Mouse (Mus musculus): ENCODE results near the gene Ppp3ca.

Ppp3ca gene

GRCm38 (mm10) chr3:136951792-136952191 lies 281.9 kb downstream of the Ppp3ca start:
- in situ Hi-C loops (cut with MboI; ENCODE audit: unreplicated experiment in 2 of 2): no loop called here

- in situ Hi-C loops (cut with MboI; ENCODE audit: unreplicated experiment in 2 of 2): no loop called here
These were observed 282.9 kb downstream of the Ppp3ca start for GRCm38 (mm10) chr3:136952822-136953221.

DNA sequence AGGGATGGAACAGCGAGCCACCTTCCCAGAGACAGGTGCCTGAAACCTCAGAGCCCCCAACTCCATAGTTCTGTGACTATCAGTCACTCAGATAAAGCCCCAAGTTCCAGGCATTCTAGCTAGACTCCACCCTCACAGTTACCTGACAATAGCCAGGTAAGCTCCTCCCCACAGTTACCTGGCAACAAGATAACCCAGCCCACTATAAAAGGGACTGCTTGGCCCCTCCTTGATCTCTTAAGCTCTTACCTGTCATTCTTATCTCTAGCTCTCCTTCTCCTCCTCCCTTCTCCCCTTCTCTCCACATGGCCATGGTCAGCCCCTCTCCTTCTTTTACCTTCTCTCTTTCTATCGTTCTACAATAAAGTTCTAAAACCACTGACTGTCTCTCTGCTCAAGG lies 285.1 kb downstream of the Ppp3ca start:
- in situ Hi-C loops (cut with MboI; ENCODE audit: unreplicated experiment in 2 of 2): no loop called here

DNA sequence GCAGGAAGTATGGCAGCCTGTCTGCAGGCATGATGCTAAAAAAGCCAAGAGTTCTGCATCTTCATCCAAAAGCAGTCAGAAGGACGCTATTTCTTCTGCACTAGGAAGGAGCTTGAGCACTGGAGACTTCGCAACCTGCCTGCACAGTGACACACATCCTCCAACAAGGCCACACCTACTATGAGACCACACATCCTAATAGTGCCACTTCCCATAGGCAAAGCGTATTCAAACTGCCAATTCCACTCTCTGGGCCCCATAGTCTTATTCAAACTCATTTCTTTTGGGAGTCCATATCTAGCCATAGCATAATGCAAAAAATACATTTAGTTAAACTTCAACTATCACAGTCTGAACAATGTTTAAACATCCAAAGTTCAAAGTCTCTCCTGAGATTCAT lies 290.4 kb downstream of the Ppp3ca start:
- in situ Hi-C loops (cut with MboI; ENCODE audit: unreplicated experiment in 2 of 2): no loop called here

DNA sequence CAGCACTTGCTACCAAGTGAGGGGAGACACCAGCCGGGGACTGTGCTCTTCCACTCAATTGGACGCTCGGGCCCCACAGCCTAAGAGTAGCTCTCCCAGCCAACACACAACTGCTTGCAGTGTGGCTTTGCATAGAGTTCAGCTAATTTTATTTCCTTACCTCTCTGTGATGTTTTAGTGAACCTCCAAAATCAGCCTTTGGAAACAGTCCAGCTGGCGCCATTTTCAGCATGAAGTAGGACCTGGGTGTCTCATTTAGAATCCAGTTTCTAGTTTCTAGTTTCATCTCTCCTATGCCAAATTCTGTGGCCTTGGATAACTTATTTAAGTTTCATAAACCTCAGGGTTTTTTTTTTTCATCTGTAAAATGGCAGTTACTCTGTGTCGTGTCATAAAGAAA lies 296.9 kb downstream of the Ppp3ca start:
- in situ Hi-C loops (cut with MboI; ENCODE audit: unreplicated experiment in 2 of 2): no loop called here

- in situ Hi-C loops (cut with MboI; ENCODE audit: unreplicated experiment in 2 of 2): no loop called here
These were observed 297.6 kb downstream of the Ppp3ca start for GRCm38 (mm10) chr3:136967510-136967909.

GRCm38 (mm10) chr3:136969796-136970195 lies 299.9 kb downstream of the Ppp3ca start:
- in situ Hi-C loops (cut with MboI; ENCODE audit: unreplicated experiment in 2 of 2): no loop called here

- in situ Hi-C loops (cut with MboI; ENCODE audit: unreplicated experiment in 2 of 2): no loop called here
These were observed 307.9 kb downstream of the Ppp3ca start for GRCm38 (mm10) chr3:136977859-136978258.

DNA sequence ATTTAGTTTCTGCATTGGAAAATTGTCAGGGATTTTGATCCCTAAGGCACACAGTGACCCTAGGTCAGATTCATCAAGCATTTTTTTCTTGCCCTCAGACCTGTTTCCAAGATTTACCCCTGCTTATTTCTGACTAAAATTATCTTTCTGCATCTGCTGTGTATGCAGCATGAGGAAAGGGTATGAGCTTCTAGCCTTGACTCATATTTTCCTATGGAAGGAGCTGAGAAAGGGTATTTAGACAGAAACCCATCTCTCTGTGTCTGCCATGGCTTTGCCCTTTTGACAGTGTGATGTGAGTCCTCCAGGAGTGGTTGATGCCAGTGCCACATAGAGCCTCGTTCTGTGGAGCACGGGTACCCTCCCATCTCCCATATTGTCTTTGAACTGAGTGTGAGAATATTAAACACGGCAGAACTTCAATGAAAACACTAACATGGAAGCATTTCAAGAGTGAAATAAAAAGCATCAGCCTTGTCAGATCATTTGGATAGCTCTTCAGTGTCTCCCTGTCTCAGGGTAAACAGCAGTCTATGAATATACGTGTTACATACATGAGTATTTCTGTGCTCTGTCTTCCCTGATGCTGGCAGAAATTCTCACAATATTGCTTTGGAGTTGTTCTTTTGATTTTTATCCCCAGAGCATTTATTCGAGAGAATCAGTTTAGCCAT lies 311.1 kb downstream of the Ppp3ca start:
- in situ Hi-C loops (cut with MboI; ENCODE audit: unreplicated experiment in 2 of 2): no loop called here

DNA sequence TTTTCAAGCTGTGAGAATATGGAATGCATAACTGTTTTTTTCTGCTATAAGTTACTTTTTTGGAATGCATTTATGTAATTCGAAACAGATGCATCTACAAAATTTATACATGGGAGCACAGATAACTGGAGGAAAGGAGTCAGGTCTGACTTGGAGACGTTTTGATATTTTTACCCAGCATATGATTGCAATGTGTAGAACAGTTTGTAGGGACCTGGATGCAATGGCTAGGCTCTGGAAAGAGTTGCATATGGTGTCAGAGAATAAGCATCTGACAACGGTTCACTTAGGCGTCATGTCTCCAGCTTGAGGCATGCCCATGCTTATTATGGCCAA lies 311.6 kb downstream of the Ppp3ca start:
- in situ Hi-C loops (cut with MboI; ENCODE audit: unreplicated experiment in 2 of 2): no loop called here

GRCm38 (mm10) chr3:136982021-136982420 lies 312.1 kb downstream of the Ppp3ca start:
- in situ Hi-C loops (cut with MboI; ENCODE audit: unreplicated experiment in 2 of 2): no loop called here

GRCm38 (mm10) chr3:136986096-136986881 lies 316.4 kb downstream of the Ppp3ca start:
- in situ Hi-C loops (cut with MboI; ENCODE audit: unreplicated experiment in 2 of 2): no loop called here

Data from v-Abl transformed pro-B cells (cell line).